Mouse (Mus musculus) bone marrow macrophage, adult 2 months (primary cell): ENCODE results near the gene Rpl18a.

Experiments used
- CTCF ChIP-seq: IDR thresholded peaks from 2 replicates; pipeline ENCODE4 v1.5.1; 2012; ENCODE audit warnings: low read depth, mild to moderate bottlenecking, low read length, moderate library complexity
- POLR2A ChIP-seq: IDR thresholded peaks from 2 replicates; pipeline ENCODE4 v1.6.1; 2012; ENCODE audit warnings: mild to moderate bottlenecking, low read depth, low read length, borderline replicate concordance

GRCm38 (mm10) chr8:70904532-70904931 lies 7.3 kb upstream of the Rpl18a start:
- no peak for TF ChIP-seq CTCF
- no peak for TF ChIP-seq POLR2A
